ENCODE assay signal across 7 mouse cellular contexts in the genomic region with DNA sequence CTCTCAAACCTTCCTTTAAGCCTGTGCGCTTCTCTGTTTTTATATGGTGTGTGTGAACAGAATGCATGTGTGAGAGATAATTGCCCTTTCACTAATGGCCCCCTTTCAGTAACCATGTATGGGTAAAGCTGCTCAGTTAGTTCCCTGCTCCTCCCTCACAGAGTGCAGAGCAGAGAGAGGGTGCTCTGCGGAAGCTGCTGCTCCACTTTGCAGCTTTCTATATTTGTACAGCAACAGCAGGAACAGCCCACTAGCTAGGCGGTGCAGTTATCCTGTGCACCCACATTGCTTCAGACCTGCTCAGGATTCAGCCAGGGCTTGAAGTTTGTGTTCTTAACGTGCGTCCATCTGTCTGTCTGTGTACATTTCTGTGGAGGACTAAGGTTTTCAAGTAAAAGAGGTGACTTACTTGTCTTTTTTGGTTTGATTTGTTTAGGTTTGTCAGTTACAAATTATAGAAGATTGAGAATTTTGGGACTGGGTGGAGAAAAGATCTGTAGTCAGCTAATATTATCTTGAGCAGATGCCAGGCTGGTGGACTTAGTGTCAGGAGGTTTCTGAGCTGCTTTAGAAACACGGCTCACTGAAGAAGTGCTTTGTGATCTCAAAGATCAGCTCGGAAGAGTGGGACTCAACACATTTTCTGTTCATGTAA. TPM values are rescaled to one million over a fixed set of nuclear protein-coding genes. Genes with fewer than 3 reads are reported as not detected.
DNase-seq lines count a peak whose midpoint lies in the region; ATAC-seq and TF ChIP-seq lines count a peak whose summit lies in the region.

No protein-coding gene starts in this region.

- DNase-seq in thymus, adult 2 months: peak; percentile 2
- DNase-seq in thymus, postnatal 14 days: no peak
- peak; percentile 43 for DNase-seq in embryonic facial prominence, embryonic 14.5 days (ENCODE audit: low spot score)
- peak; percentile 50 to 84 for DNase-seq in left cerebral cortex, adult 8-10 months (ENCODE audit: low spot score in 2 of 2)
- DNase-seq in MN1 (ENCODE audit: low spot score): no peak

- 77% methylated on average over 7 of the region's 7 CpGs for WGBS in thymus, adult 2 months
- 66% methylated on average over 7 of the region's 7 CpGs for WGBS in embryonic facial prominence, embryonic 14.5 days
- 24% methylated on average over 7 of the region's 7 CpGs for WGBS in heart, embryonic 13.5 days

- H3K4me3 ChIP-seq in thymus, adult 2 months (ENCODE audit: control insufficient read depth, insufficient read depth, low read length): no peak overlapping the region
- H3K4me3 ChIP-seq in embryonic facial prominence, embryonic 14.5 days (ENCODE audit: low read depth, low read length): no peak overlapping the region
- H3K4me3 ChIP-seq in heart, embryonic 13.5 days: peak overlapping the region; percentile 46

- no peaks in the 10 kb centered on the region for H3K27me3 ChIP-seq in thymus, adult 2 months (ENCODE audit: control insufficient read depth, insufficient read depth, low read length)
- no peaks in the 10 kb centered on the region for H3K27me3 ChIP-seq in embryonic facial prominence, embryonic 14.5 days (replicated peaks; ENCODE audit: control insufficient read depth, insufficient read depth, low read length)
- no peaks in the 10 kb centered on the region for H3K27me3 ChIP-seq in heart, embryonic 13.5 days (replicated peaks)

- 0 out of 2 replicates have a peak, but pooled peaks cover 2% of the 10 kb centered on the region for H3K4me1 ChIP-seq in thymus, adult 2 months (replicated peaks; ENCODE audit: control insufficient read depth, insufficient read depth, low read length)
- no peaks in the 10 kb centered on the region for H3K4me1 ChIP-seq in embryonic facial prominence, embryonic 14.5 days (ENCODE audit: control insufficient read depth, insufficient read depth, low read length)
- peaks cover 52% of the 10 kb centered on the region for H3K4me1 ChIP-seq in heart, embryonic 13.5 days

- no peaks in the 10 kb centered on the region for H3K9me3 ChIP-seq in embryonic facial prominence, embryonic 14.5 days (ENCODE audit: control insufficient read depth, low read length)
- H3K9me3 ChIP-seq in heart, embryonic 13.5 days: no peaks in the 10 kb centered on the region

- H3K9ac ChIP-seq in embryonic facial prominence, embryonic 14.5 days (ENCODE audit: low read depth, low read length): no peak overlapping the region
- peak overlapping the region; percentile 77 for H3K9ac ChIP-seq in heart, embryonic 13.5 days

- no peak overlapping the region for H3K27ac ChIP-seq in thymus, adult 2 months (ENCODE audit: control insufficient read depth, insufficient read depth, low read length)
- H3K27ac ChIP-seq in embryonic facial prominence, embryonic 14.5 days (replicated peaks; ENCODE audit: low read depth, low read length): no peak overlapping the region
- H3K27ac ChIP-seq in heart, embryonic 13.5 days (replicated peaks): peak overlapping the region; percentile 94

- H3K4me2 ChIP-seq in embryonic facial prominence, embryonic 14.5 days (ENCODE audit: low read depth, low read length): no peak overlapping the region
- H3K4me2 ChIP-seq in heart, embryonic 13.5 days: peak overlapping the region; percentile 65

- no peak for TF ChIP-seq POLR2A in thymus, adult 2 months (IDR thresholded peaks at IDR 0.05; ENCODE audit: control insufficient read depth, extremely low read depth, insufficient read depth, low read length, poor library complexity)

- no peak for TF ChIP-seq CTCF in thymus, adult 2 months (IDR thresholded peaks at IDR 0.05; ENCODE audit: borderline replicate concordance, control insufficient read depth, extremely low read depth, insufficient read depth, low read length, poor library complexity)

- ATAC-seq in embryonic facial prominence, embryonic 14.5 days (ENCODE audit: low read depth): no peak; the same call in 1 of the 2 replicates
- ATAC-seq in heart, embryonic 13.5 days (ENCODE audit: extremely low read depth, insufficient number of reproducible peaks, low FRiP score, low TSS enrichment): peak; percentile 69; the same call in 1 of the 2 replicates
- peak; percentile 74 for ATAC-seq in megakaryocyte-erythroid progenitor cell, adult 5-6 weeks (replicated peaks; ENCODE audit: low FRiP score, low TSS enrichment, poor library complexity, severe bottlenecking)

- H3K36me3 ChIP-seq in thymus, adult 2 months (ENCODE audit: control insufficient read depth, insufficient read depth, low read length): no peaks in the 10 kb centered on the region
- no peaks in the 10 kb centered on the region for H3K36me3 ChIP-seq in embryonic facial prominence, embryonic 14.5 days (ENCODE audit: control insufficient read depth, insufficient read depth, low read length)
- no peaks in the 10 kb centered on the region for H3K36me3 ChIP-seq in heart, embryonic 13.5 days

RNA-seq across cellular contexts. Expression of gene Celf1, which starts 24.8 kb away (rescaled TPM):
- polyA plus RNA-seq in thymus, adult 2 months (2012; rRNA removed): 92.7 and 96.2 TPM in 2 replicates
- polyA plus RNA-seq in embryonic facial prominence, embryonic 14.5 days (2014; fragmentation: Nextera tagmentation; extraction: Ambion mirVana): 48.5 and 53.8 TPM in 2 replicates
- polyA plus RNA-seq in heart, embryonic 13.5 days (2015; fragmentation: Nextera tagmentation; extraction: Ambion mirVana): 93.9 and 98.7 TPM in 2 replicates
- total RNA-seq in left cerebral cortex, adult 8-10 months (2022): 100 to 1,000 TPM; 129 to 151 (median 138) TPM
- 82.1 and 92.9 TPM in 2 replicates for total RNA-seq in megakaryocyte-erythroid progenitor cell, adult 5-6 weeks (2014; fragmentation: Nextera tagmentation)
- total RNA-seq in megakaryocyte-erythroid progenitor cell, adult 5-6 weeks (2017): 57.9 and 75.2 TPM in 2 replicates

Comparison
In these comparisons a context has a peak if more than half of its experiments do, and no peak if none do; other contexts are left out.
1. DNase-seq: peak in thymus, adult 2 months (single experiment), embryonic facial prominence, embryonic 14.5 days (single experiment) and left cerebral cortex, adult 8-10 months (2 of 2); none in thymus, postnatal 14 days (single experiment) and MN1 (single experiment).